Mouse (Mus musculus) urinary bladder, postnatal 14 days (tissue): ENCODE data around the gene Actr1a.

Experiments used
- DNase-seq: peaks from one replicate; pipeline ENCODE4 v3.0.0; 2021; ENCODE audit warnings: low spot score

Gene Actr1a

DNA sequence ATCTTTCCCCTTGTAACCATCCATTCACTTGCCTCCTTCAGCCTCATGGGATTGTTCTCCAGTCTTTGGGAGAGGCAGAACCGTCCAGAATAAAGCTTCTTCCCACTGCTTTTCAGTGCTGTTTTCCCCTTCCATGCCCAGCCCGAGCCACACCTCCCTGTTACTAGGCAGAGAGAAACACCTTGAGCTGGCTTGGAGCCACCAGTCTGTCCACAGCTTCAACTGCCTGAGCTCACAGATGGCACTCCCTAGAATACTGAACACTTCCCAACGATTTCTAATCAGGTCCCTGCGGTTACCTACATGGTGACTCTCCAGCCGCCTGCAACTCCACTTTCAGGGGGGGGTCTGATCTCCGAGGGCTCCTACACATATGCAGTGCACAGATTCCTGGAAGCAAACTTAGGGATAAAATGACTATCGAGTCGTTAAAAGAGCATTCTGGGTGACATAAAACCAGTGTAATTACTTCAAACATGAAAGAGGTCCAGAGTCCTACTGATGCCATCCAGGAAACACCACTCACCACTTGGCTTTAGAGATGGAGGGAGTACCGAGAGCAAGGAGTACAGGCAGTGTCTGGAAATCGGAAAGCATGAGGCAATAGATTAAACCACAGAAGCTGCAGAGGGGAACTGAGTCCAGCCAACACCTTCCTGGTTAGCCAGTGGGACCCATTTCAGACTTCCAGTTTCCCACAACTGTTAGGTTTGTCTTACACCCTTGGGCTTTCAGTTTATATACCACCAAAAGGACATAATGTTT is 45.2 kb downstream of the Actr1a start, which contains the start of gene 2310034G01Rik:
Gene 2310034G01Rik (minus strand): TSS at position 135 of the 765 bp plus-strand sequence.
- DNase-seq, result no peak

DNA sequence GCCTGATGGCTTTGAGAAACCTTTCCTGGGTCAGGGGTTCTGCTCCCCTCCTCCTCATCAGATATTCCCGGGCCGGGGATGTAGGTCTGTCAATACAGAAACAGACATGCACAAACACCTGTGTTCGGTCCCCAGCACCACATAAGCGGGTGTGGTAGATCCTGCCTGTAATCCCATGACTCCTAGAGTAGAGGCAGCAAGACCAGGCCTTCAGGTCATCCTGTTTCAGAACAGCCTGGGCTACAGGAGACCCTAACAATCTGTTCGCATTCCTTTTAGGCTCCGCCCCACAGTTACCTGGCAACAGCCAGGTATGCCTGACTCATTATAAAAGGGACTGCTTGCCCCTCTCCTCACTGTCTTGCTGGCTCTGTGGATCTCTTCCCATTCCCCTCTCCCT is 46.0 kb downstream of the Actr1a start:
- DNase-seq, result no peak

DNA sequence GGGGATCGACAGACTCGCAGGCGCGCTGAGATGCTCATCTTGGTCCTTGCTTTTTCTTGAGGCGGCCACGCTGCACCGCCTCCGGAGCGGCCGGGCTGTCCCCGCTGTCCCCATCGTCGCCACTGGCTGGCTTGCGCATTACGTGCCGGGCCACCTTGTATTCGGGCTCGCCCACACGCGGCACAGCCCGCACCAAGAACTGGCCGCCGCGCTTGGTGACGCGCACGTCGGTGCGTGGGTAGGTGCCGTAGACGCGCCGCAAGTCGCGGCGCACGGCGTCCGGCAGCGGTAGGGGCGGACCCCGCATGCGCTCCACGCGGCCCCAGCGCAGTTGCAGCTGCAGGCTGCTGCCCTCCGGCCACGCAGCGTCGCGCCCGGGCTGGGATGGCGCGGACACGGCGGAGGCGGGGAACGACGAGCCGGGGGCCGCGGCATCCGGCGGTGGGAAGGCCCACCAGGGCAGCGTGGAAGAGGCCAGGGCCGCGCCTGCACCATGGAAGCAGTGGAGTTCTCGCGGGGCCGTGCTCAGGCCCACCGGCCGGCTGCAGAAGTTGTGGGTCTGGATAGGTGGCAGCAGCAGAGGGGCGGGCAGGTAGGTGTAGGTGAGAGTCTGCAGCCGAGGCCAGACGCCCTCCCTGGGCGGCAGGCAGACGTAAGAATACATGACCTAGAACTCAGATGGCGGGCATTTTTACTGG is 46.6 kb downstream of the Actr1a start:
- DNase-seq, result peak; percentile 81

DNA sequence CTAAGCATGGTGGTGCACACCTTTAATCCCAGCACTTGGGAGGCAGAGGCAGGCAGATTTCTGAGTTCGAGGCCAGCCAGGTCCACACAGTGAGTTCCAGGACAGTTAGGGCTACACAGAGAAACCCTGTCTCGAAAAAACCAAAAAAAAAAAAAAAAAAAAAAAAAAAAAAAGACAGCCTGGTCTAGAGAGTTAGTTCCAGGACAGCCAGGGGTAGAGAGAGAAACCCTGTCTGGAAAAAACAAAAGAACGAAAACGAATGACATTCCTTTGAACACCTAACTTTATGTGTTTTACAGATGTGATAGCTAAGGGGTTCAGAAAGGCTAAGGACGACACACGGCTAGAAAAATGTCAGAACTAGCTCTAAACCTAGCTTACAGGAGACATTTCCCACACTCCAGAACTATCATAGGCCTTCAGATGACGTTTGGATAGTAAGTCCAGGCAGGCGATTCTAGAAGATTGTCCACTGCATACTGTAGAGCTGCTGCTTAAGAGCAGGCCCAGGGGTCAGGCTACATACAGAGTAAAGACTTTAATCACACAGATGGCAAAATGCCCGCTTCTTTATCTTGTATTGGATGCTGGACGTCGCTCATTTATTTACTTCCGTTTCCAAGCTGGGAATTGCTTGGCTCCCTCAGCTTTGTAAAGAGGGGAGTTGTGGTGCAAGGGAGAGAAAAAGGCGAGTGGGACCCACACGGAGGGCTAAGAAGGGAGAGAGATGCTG is 47.4 kb downstream of the Actr1a start:
- no peak for DNase-seq

DNA sequence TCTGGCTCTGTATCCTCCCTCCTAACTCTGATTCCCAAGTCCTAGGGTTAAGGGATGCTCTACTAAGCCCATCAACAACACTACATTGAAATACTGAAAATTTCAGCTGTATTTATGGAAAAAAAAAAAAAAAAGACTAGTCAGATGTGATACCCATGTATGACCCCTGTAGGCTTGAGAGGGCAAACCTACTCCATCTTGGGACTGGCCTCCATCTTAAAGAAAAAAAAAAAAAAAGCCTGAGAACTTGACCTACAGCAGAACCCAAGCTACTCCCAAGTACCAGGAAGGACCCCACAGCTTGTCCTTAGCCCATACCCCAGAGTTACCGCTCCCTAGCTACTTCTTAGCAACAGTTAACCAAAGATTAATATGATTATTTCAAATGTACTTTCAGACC is 48.4 kb downstream of the Actr1a start:
- DNase-seq, result no peak

DNA sequence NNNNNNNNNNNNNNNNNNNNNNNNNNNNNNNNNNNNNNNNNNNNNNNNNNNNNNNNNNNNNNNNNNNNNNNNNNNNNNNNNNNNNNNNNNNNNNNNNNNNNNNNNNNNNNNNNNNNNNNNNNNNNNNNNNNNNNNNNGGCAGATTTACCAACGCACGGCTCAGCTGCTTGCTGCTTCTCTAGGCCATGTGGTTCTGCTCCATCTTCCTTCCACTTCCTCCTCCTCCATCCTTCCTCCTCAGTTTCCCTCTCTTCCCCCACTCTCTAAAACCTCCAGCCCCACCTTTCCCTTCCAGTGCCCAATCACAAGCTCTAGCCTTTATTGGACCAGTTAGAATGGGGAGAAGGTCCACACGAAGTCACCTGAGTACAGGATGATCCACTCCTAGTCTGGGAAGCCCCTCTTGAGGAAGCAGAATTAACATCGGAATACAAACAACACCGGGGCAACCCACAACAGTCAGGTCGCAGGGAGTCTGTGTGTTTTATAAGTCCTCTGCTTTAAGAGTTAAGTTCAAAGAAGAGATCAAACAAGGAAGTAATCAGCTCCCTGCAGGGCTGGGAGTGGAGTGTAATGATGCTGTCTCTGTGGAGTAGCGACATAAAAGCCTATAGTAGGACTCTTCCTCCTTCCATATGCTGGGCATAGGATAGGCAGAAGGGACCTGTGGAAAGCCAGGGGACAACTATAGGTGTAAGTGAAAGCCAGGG is 50.7 kb downstream of the Actr1a start:
- DNase-seq, result no peak

DNA sequence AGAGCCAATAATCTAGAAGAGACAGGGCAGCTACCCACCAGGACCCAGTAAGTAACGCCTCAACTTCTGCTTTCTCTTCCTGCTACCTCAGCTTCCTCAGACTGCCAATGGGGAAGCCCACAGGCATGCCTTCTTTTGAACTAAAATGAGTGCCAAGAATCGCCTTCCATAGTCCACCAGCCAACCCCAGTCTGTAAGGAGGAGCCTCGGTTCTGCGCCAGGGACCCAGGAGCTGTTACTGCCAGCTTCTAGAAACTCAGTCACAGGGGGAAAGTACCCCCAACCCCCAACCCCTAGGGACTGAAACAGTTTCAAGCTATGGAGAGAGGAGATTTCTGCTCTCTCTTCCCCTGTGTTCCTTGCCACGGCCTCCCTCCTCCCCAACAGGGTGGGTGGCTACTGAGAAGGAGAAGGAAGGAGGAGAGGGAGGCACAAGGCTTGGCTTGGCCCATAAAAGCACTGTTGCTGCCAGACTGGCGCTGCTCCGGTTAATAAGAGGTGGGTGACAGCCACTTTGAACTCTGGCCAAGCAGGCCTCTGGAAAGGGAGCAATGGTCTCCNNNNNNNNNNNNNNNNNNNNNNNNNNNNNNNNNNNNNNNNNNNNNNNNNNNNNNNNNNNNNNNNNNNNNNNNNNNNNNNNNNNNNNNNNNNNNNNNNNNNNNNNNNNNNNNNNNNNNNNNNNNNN is 56.1 kb downstream of the Actr1a start:
- no peak for DNase-seq

DNA sequence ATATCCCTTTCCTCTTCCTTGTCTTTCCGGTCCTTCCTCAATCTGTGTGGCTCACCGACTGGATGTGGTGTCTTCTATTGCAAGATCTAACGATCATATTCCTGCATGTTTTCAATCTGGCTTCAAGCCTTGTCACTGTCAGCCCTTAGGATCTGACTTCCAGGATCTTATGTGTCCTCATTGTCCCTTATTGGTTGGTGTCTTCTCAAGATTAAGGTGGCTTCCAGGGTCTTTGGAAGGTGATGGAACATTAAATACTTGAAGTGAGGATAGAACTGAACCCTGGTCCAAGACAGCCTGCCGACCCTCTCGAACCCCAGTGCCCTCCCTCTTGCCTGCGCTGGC is 56.6 kb downstream of the Actr1a start:
- DNase-seq, result no peak

DNA sequence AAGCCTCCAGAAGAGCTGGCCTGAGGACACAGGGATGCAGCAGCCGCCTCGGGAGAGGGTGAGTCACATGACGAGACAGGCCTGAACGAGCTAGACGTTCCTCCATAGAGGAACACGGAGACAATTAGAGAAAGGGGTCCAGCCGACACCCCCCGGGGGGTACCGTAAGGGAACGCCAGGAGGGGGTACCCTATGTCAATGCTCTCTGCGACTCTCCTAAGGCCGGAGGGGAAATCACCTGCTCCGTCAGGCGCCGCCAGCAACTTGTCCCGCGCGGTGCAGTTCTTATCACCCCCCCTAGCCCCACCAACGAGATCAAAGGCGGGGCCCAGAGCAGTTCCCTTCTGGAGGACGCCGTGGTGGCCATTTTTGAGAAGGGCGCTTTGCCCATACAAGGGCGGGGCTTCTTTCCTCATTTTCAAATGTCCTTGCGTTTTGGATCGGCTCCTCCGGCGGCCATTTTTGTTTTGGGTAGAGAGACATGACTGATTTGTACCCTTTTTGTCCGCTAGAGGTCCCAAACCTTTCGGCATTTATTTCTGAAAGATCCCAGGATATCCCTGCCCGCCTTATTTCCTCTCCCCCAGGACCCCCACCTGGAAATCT is 57.1 kb downstream of the Actr1a start, which contains the start of gene Cuedc2:
Gene Cuedc2 (minus strand): TSS at position 372 of the 606 bp plus-strand sequence.
- DNase-seq, result peak; percentile 97

DNA sequence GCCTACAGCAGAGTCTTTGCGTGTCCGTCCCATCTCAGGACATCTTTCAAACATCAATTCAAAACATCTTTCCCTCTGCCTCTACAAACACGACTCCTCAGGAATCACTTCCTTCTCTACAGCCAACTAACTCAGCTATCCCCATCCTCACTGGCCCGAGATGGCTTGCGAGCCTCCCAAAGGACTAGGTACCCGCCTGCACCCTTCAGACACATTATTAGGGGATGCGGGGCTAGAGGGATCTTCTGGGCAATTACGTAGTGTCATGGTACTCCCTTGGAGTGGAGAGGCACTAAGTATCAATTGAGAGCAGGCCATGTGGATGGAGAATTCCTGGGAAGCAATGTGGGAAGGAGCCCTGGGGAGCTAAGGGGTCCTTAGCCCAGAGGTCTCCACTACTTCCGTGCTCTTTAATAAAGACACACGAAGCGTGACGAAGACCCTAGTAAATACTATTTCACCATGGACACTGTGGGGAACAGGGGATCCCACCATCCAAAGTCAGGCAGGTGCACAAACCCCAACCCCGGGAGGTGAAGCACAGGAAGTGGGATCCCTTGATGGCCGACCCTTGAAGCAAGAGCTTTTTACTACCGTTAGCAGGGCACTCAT is 57.7 kb downstream of the Actr1a start:
- DNase-seq, result no peak

DNA sequence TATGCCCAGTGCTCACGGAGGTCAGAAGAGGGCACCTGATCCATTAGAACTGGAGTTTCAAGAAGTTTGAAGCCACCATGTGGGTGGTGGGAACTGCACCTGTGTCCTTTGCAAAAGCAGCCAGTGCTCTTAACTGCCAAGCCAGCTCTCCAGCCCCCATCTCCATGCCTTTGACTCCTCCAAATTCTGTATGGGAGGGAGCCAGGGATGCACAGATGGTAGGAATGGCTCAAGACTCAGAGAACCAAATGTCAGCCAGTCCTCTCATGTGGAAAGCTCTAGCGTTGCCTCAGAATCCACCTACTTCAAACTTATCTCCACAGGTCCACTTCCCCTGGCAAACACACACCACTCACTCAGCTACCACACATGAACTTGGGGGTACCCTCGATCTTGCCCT is 61.6 kb downstream of the Actr1a start:
- no peak for DNase-seq

DNA sequence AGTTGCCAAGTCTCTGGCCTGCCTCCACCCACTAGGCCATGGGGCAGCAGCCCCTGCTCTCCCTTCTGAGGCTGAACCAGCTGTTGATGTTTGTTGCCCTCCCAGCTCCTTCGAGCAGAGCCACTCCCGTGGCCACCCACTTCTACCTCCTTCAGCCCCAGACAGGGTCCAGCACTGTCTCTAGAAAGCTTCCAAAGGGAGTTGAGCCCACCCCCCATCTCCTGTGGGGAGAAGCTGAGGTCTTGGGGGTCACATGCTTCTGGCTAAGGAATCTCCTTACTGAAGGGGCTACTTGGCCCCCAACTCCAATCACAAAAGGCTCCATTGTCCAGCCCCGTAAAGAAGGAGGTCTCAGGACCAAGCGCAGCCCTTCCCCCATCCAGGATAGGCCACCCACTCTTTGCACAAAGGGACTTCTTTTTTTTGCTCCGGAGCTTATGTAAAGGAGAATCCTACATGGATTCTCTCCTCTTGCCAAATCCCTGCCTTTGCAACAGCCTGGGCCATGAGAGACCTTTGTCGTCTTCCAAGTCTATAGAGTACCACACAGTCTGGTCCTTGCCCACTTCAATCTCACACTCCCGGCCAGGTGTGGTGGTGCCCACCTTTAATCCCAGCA is 62.7 kb downstream of the Actr1a start:
- no peak for DNase-seq

DNA sequence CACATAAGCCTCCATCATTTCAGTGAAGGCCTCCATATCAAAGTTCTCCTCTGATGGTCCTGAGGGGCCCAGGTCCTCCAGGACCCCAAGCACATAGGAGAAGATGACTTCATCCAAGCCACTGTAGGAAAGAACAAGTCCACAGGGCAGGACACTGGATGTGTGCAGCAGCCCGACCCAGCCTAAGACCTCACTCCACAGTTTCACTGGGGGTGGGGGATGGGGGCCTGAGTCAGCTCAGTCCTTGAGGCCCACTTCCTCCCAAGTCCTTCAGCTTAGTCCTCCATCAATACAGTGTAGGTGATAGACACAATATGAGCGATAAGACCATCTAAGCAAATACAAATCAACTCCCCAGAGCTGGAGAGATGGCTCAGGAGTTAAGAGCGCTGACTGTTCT is 63.6 kb downstream of the Actr1a start:
- DNase-seq, result no peak

DNA sequence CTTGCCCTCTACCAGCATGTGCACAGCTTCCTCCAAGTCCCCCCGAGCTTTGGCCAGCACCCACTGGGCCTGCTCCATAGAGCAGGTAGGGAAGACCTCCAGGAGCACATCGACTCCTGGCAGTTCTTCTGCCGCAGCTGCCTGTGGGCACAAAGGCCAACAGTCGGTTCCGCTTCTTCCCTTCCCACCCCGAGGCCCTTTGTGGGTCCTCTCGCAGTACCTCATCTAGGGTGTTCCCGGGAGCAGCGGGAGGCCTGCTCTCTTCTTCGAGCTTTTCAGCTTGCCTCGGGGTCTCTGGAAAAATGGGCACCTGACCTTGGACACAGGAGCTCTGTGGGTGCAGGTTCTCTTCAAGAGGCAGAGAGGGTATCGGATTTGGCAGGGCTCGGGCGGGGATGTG is 64.2 kb downstream of the Actr1a start:
- no peak for DNase-seq

DNA sequence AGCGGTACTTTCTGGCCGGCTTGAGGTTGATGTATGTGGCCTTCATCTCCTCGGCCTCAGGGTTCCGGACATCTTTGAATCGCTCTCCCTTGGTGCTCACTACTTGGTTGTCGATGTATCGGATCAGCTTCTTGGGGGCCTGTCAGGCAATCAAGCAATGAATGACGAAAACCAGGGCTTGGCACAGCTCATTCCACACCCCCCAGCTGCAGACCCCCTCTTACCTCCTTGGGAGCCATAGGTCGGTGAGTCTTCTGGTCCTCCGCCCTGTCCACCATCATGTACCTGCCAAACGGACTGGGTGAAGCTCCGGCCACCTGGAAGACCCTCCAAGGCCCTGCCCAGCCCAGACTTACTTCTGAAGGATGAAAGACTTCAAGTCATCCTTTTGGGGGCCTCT is 64.9 kb downstream of the Actr1a start:
- DNase-seq, result no peak

DNA sequence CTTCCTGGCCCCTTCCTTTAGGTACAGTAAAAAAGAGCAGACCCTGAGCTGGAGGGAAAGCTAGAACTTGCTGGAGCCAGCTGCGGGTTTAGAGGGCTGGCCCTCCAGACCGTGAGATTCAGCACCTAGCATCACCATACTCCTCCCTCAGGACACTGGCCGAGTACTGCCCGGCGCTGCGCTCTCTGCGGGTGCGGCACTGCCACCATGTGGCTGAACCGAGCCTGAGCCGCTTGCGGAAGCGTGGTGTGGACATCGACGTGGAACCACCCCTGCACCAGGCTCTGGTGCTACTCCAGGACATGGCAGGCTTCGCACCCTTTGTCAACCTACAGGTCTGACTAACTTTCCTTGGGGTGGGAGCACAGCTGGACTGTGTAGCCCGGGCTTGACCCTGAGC is 65.6 kb downstream of the Actr1a start:
- DNase-seq, result peak; percentile 89

DNA sequence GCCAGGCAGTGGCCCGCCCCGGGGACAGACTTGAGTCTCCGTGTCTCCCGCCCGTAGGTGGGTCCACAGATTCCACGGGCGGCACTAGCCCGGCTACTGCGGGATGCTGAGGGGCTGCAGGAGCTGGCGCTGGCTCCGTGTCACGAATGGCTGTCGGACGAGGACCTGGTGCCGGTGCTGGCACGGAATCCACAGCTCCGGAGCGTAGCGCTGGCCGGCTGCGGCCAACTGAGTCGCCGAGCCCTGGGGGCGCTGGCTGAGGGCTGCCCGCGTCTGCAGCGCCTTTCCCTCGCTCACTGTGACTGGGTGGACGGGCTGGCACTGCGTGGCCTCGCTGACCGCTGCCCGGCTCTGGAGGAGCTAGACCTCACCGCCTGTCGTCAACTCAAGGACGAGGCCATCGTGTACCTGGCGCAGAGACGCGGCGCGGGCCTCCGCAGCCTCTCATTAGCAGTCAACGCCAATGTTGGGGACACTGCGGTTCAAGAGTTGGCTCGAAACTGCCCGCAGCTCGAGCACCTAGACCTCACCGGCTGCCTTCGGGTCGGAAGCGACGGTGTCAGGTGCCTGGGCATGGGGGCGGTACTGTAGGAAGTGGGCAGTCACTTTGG is 66.4 kb downstream of the Actr1a start:
- DNase-seq, result no peak

DNA sequence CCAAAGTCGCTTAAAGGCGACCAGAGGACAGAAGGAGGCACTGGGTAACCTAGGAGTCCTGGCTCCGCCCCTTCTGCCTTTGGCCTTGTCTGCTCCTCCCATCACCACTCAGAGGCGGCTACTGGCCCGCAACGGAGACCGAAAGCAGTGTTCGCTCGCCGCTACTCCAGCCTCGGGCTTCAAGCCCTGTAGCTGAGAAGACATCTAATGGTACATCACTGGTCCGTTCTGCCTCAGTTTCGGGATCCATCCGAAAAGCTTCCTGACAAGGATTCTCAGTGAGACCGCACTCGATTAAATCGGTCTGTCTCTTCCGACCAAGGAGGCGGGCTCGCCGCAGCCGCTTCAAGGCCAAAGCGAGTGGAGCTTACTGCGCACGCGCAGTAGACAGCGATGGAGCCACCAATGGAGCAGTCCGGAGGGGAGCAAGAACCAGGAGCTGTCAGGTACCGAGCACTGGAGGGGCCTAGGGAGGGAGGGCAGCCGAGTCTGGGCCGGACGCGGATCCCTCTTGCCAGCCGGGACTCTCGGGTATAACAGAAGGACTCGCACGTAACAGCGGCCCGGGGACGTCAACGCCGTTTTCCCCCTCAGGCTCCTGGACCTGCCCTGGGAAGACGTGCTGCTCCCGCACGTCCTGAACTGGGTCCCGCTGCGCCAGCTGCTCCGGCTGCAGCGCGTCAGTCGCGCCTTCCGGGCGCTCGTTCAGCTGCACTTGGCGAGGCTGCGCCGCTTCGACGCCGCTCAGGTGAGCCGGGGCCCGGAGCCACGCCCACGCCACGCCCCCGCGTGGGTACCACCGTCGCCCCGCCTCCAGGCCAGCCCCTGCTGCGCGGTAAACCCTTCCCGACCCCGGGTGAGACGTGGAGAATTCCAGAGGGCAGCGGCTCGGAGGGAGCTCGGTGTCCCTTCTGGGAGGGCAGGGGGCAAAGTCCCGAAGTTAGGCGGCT is 67.2 kb downstream of the Actr1a start, which contains the start of gene Fbxl15:
Gene Fbxl15 (plus strand): TSS at position 104 of the 950 bp plus-strand sequence.
- DNase-seq, result peak; percentile 96
